8 mouse cellular contexts compared by ENCODE assay signal in genomic region chr17:43667290-43667843, GRCm38 (mm10). TPM values are rescaled to one million over a fixed set of nuclear protein-coding genes. Genes with fewer than 3 reads are reported as not detected.
A peak's percentile ranks its signal among the peaks of the same experiment; 100 is the strongest.
DNase-seq lines count a peak whose midpoint lies in the region; ATAC-seq lines count a peak whose summit lies in the region.

Gene Cyp39a1, plus strand, starts transcription at chr17:43667425.

- H3K27ac ChIP-seq in kidney, embryonic 16.5 days (ENCODE audit: low read length), result peak within 1 kb of the TSS; percentile 59; the same call in 1 of the 2 replicates
- H3K27ac ChIP-seq in hindbrain, embryonic 16.5 days (ENCODE audit: low read depth, low read length), result peak within 1 kb of the TSS; percentile 80
- H3K27ac ChIP-seq in midbrain, embryonic 16.5 days (ENCODE audit: low read length), result peak within 1 kb of the TSS; percentile 75

- peak within 1 kb of the TSS; percentile 74 for H3K4me3 ChIP-seq in kidney, embryonic 16.5 days (ENCODE audit: low read length)
- peak within 1 kb of the TSS; percentile 70 for H3K4me3 ChIP-seq in hindbrain, embryonic 16.5 days (ENCODE audit: low read length)
- peak within 1 kb of the TSS; percentile 68 for H3K4me3 ChIP-seq in midbrain, embryonic 16.5 days (ENCODE audit: low read depth, low read length)

- ATAC-seq in kidney, embryonic 16.5 days (ENCODE audit: low FRiP score, low TSS enrichment), result no peak
- ATAC-seq in hindbrain, embryonic 16.5 days, result no peak
- ATAC-seq in midbrain, embryonic 16.5 days, result 0 out of 2 replicates have a peak, but pooled peaks have one; percentile 1

- H3K4me1 ChIP-seq in kidney, embryonic 16.5 days (ENCODE audit: insufficient read depth, low read length), result peaks cover 16% of the 10 kb centered on the region
- peaks cover 15% of the 10 kb centered on the region for H3K4me1 ChIP-seq in hindbrain, embryonic 16.5 days (ENCODE audit: control insufficient read depth, insufficient read depth, low read depth, low read length)
- peaks cover 18% of the 10 kb centered on the region for H3K4me1 ChIP-seq in midbrain, embryonic 16.5 days (ENCODE audit: control insufficient read depth, insufficient read depth, low read length)

- 0% methylated on average over 17 of the region's 17 CpGs for WGBS in kidney, embryonic 16.5 days
- under 1% methylated on average over 17 of the region's 17 CpGs for WGBS in hindbrain, embryonic 16.5 days
- under 1% methylated on average over 17 of the region's 17 CpGs for WGBS in midbrain, embryonic 16.5 days

- no peaks in the 10 kb centered on the region for H3K9me3 ChIP-seq in kidney, embryonic 16.5 days (ENCODE audit: low read length)
- H3K9me3 ChIP-seq in hindbrain, embryonic 16.5 days (ENCODE audit: control insufficient read depth, low read length), result no peaks in the 10 kb centered on the region
- H3K9me3 ChIP-seq in midbrain, embryonic 16.5 days (replicated peaks; ENCODE audit: control insufficient read depth, low read length, poor library complexity, severe bottlenecking), result no peaks in the 10 kb centered on the region

- peak within 1 kb of the TSS; percentile 84 for H3K4me2 ChIP-seq in kidney, embryonic 16.5 days (replicated peaks; ENCODE audit: low read depth, low read length)
- H3K4me2 ChIP-seq in hindbrain, embryonic 16.5 days (ENCODE audit: low read length), result peak within 1 kb of the TSS; percentile 86
- H3K4me2 ChIP-seq in midbrain, embryonic 16.5 days (ENCODE audit: low read length), result peak within 1 kb of the TSS; percentile 84

- H3K9ac ChIP-seq in kidney, embryonic 16.5 days (replicated peaks; ENCODE audit: low read length), result peak within 1 kb of the TSS; percentile 76
- H3K9ac ChIP-seq in hindbrain, embryonic 16.5 days (ENCODE audit: low read depth, low read length), result peak within 1 kb of the TSS; percentile 87
- peak within 1 kb of the TSS; percentile 88 for H3K9ac ChIP-seq in midbrain, embryonic 16.5 days (ENCODE audit: low read depth, low read length)

- H3K36me3 ChIP-seq in kidney, embryonic 16.5 days (ENCODE audit: insufficient read depth, low read length), result no peaks in the 10 kb centered on the region; the same call in 1 of the 2 replicates
- no peaks in the 10 kb centered on the region for H3K36me3 ChIP-seq in hindbrain, embryonic 16.5 days (ENCODE audit: control insufficient read depth, insufficient read depth, low read length)
- peaks cover 4% of the 10 kb centered on the region; the same call in 1 of the 2 replicates for H3K36me3 ChIP-seq in midbrain, embryonic 16.5 days (ENCODE audit: control insufficient read depth, insufficient read depth, low read length)

- DNase-seq in kidney, adult 8-10 months, result no peak
- DNase-seq in embryo, embryonic 11 days, result peak; percentile 43
- no peak for DNase-seq in layer of hippocampus, postnatal 10 days (ENCODE audit: low spot score in 2 of 2)
- no peak for DNase-seq in testis, postnatal 10 days (ENCODE audit: low spot score)
- no peak for DNase-seq in spleen, adult 12 weeks (ENCODE audit: low spot score)

- H3K27me3 ChIP-seq in kidney, embryonic 16.5 days (ENCODE audit: insufficient read depth, low read length), result no peaks in the 10 kb centered on the region
- H3K27me3 ChIP-seq in hindbrain, embryonic 16.5 days (replicated peaks; ENCODE audit: control insufficient read depth, insufficient read depth, low read length), result no peaks in the 10 kb centered on the region
- H3K27me3 ChIP-seq in midbrain, embryonic 16.5 days (ENCODE audit: control insufficient read depth, insufficient read depth, low read depth, low read length), result no peaks in the 10 kb centered on the region

RNA-seq across cellular contexts. Expression of gene Cyp39a1, which starts in this region (rescaled TPM):
- polyA plus RNA-seq in kidney, embryonic 16.5 days (2015; fragmentation: Nextera tagmentation; extraction: Ambion mirVana), result 26.4 and 26.9 TPM in 2 replicates
- polyA plus RNA-seq in hindbrain, embryonic 16.5 days (2015; fragmentation: Nextera tagmentation; extraction: Ambion mirVana), result 15.1 and 16.0 TPM in 2 replicates
- polyA plus RNA-seq in midbrain, embryonic 16.5 days (2015; fragmentation: Nextera tagmentation; extraction: Ambion mirVana), result 7.6 and 8.6 TPM in 2 replicates
- total RNA-seq in layer of hippocampus, postnatal 10 days (2021), result 1 to 10 TPM; 1.5 to 2.1 TPM
